Mouse (Mus musculus) mesoderm, embryonic 11.5 days (tissue): ENCODE results near the gene Ppp2r5c.

ENCODE experiments used
- DNase-seq: peaks from one replicate; pipeline ENCODE4 v3.0.0-alpha.2; 2012; ENCODE audit warnings: low read depth, low spot score

Gene Ppp2r5c

GRCm38 (mm10) chr12:110446290-110447170 is at the start of gene Ppp2r5c:
Ppp2r5c (plus strand) TSS chr12:110447120.
- peak; percentile 95 for DNase-seq

GRCm38 (mm10) chr12:110398351-110398750 is 48.6 kb upstream of the Ppp2r5c start:
- DNase-seq: peak; percentile 79

- no peak for DNase-seq
Observed at GRCm38 (mm10) chr12:110399161-110399560, 47.8 kb upstream of the Ppp2r5c start.

GRCm38 (mm10) chr12:110400936-110401335 is 46.0 kb upstream of the Ppp2r5c start:
- no peak for DNase-seq

GRCm38 (mm10) chr12:110401871-110402270 is 45.0 kb upstream of the Ppp2r5c start:
- no peak for DNase-seq

GRCm38 (mm10) chr12:110416244-110416643 is 30.7 kb upstream of the Ppp2r5c start:
- peak; percentile 34 for DNase-seq

- DNase-seq: no peak
Observed at GRCm38 (mm10) chr12:110417023-110417986, 29.6 kb upstream of the Ppp2r5c start.

GRCm38 (mm10) chr12:110417987-110418734 is 28.8 kb upstream of the Ppp2r5c start:
- DNase-seq: no peak

- DNase-seq: peak; percentile 83
Observed at GRCm38 (mm10) chr12:110418735-110419350, 28.1 kb upstream of the Ppp2r5c start.

GRCm38 (mm10) chr12:110419879-110420278 is 27.0 kb upstream of the Ppp2r5c start:
- DNase-seq: no peak

- DNase-seq: no peak
Observed at GRCm38 (mm10) chr12:110421361-110421760, 25.6 kb upstream of the Ppp2r5c start.

- DNase-seq: no peak
Observed at GRCm38 (mm10) chr12:110424008-110424704, 22.8 kb upstream of the Ppp2r5c start.

GRCm38 (mm10) chr12:110426417-110427010 is 20.4 kb upstream of the Ppp2r5c start:
- no peak for DNase-seq

- no peak for DNase-seq
Observed at GRCm38 (mm10) chr12:110429340-110429973, 17.5 kb upstream of the Ppp2r5c start.

- no peak for DNase-seq
Observed at GRCm38 (mm10) chr12:110429990-110430389, 16.9 kb upstream of the Ppp2r5c start.

GRCm38 (mm10) chr12:110431805-110432204 is 15.1 kb upstream of the Ppp2r5c start:
- DNase-seq: no peak

GRCm38 (mm10) chr12:110436638-110437366 is 10.1 kb upstream of the Ppp2r5c start:
- DNase-seq: no peak

GRCm38 (mm10) chr12:110437367-110437703 is 9.6 kb upstream of the Ppp2r5c start:
- no peak for DNase-seq
